Mouse (Mus musculus) kidney, adult 2 months (tissue): ENCODE measurements around the gene Flywch1. TPM values are rescaled to one million over a fixed set of nuclear protein-coding genes. Genes with fewer than 3 reads are reported as not detected.
A peak's percentile ranks its signal among the peaks of the same experiment; 100 is the strongest.
"Not testable (repeated sequence)": the region's sequence is repeated elsewhere in the genome, so short reads cannot be mapped to it uniquely, and the experiment has no call there.

Experiments used
- DNase-seq: peaks from one replicate; pipeline ENCODE4 v3.0.0; 2021
- H3K27ac ChIP-seq: fragments of 200-500 bp; 2 replicates; pipeline ENCODE4 v1.5.1; 2012; ENCODE audit warnings: low read depth, low read length, control low read depth, inconsistent platforms; ENCODE audit not compliant: insufficient read depth
- H3K27me3 ChIP-seq: fragments of 200-500 bp; replicated peaks from 2 replicates; pipeline ENCODE4 v1.6.1; 2012; ENCODE audit warnings: mild to moderate bottlenecking, moderate library complexity, low read length, inconsistent platforms; ENCODE audit not compliant: control insufficient read depth, insufficient read depth
- H3K36me3 ChIP-seq: fragments of 200-500 bp; 2 replicates; pipeline ENCODE4 v1.6.1; 2012; ENCODE audit warnings: mild to moderate bottlenecking, moderate library complexity, low read length, inconsistent platforms; ENCODE audit not compliant: control insufficient read depth, insufficient read depth
- H3K4me1 ChIP-seq: fragments of 200-500 bp; 2 replicates; pipeline ENCODE4 v1.6.1; 2011; ENCODE audit warnings: low read length; ENCODE audit not compliant: control insufficient read depth, insufficient read depth
- H3K4me3 ChIP-seq: fragments of 200-500 bp; 2 replicates; pipeline ENCODE4 v1.5.1; 2011; ENCODE audit warnings: mild to moderate bottlenecking, low read depth, low read length, control low read depth; ENCODE audit not compliant: insufficient read depth
- CTCF ChIP-seq: fragments of 200-500 bp; conservative IDR thresholded peaks from 2 replicates; pipeline ENCODE4 v1.5.1; 2011; ENCODE audit warnings: low read depth, mild to moderate bottlenecking, control low read depth, low read length, moderate library complexity, mixed read lengths; ENCODE audit not compliant: insufficient read depth, insufficient read length
- POLR2A ChIP-seq: fragments of 200-500 bp; IDR thresholded peaks from one replicate; pipeline ENCODE4 v1.6.1; 2011; ENCODE audit warnings: low read depth, low read length, control low read depth
- WGBS: fragments of 180-500 bp; shearing (Covaris S2); methylation state at CpG from one replicate; pipeline ENCODE4 v1.1.7; 2018; 5-methylcytosine and 5-hydroxymethylcytosine counted together
- polyA plus RNA-seq: library from polyadenylated mRNA; depleted of rRNA; stranded (reverse); fragments of >200 nt; gene quantifications from 2 replicates; pipeline ENCODE4 v1.2.3, GENCODE M21; 2012

The Flywch1 gene
- polyA plus RNA-seq, 1 experiment, result 41.7 TPM

DNA sequence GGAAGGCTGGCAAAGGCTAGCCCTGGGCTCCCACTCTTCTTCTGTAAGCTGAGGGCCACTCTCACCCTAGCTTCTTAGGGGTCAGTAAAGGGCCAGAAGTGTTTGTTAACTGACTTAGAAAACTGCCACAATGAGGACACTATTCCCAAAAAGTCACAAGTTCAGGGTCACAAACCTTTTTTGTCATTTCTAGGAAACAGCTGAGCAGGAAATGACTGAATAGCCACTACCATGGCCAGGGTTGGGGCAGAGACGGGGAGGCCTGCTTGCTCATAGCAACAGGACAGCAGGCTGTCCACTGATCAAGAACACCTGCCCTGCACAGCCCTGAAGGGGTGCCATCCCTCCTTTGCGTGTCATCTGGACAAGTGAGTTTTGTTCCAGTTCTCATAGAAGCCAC is 5.7 kb upstream of the Flywch1 start:
- peak; percentile 26 for DNase-seq
- TF ChIP-seq CTCF, result no peak
- no peak for TF ChIP-seq POLR2A
- H3K27ac ChIP-seq, result no peak overlapping the region
- H3K36me3 ChIP-seq, result no peaks in the 10 kb centered on the region
- 66% methylated on average over 2 of the region's 2 CpGs for WGBS
- no peaks in the 10 kb centered on the region; the same call in 1 of the 2 replicates for H3K4me1 ChIP-seq
- H3K4me3 ChIP-seq, result no peak overlapping the region
- no peaks in the 10 kb centered on the region for H3K27me3 ChIP-seq

- no peak for TF ChIP-seq POLR2A
- TF ChIP-seq CTCF, result no peak
- no peak overlapping the region for H3K27ac ChIP-seq
- no peak for DNase-seq
- no peaks in the 10 kb centered on the region for H3K36me3 ChIP-seq
- no peaks in the 10 kb centered on the region for H3K27me3 ChIP-seq
- 88% methylated on average over 10 of the region's 10 CpGs for WGBS
- no peak overlapping the region for H3K4me3 ChIP-seq
- H3K4me1 ChIP-seq, result no peaks in the 10 kb centered on the region; the same call in 1 of the 2 replicates
These were observed 4.8 kb upstream of the Flywch1 start for GRCm38 (mm10) chr17:23776216-23776615.

DNA sequence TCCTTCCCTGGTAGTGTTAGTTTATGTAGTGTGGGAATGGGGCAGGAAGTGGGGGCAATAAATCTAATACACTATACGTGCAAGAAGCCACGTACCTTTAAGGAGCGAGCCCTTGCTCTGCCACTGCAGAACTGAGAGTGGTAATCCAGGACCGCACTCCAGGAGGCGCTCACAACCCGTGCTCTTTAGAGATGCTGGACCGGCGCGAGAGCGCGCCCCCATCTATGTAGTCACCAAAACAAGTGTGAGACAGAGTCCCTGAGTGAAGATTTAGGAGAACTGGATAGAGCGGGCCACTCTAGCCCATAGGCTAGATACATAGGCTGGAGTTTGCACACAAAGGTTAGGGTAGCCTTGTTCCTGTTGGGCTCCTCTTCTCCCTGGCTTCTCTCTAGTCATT is 2.7 kb upstream of the Flywch1 start:
- no peak overlapping the region for H3K4me3 ChIP-seq
- no peaks in the 10 kb centered on the region for H3K27me3 ChIP-seq
- TF ChIP-seq CTCF, result peak; percentile 92
- no peak for TF ChIP-seq POLR2A
- no peaks in the 10 kb centered on the region; the same call in 1 of the 2 replicates for H3K4me1 ChIP-seq
- H3K27ac ChIP-seq, result no peak overlapping the region
- no peaks in the 10 kb centered on the region for H3K36me3 ChIP-seq
- DNase-seq, result peak; percentile 91
- WGBS, result 2% methylated on average over 12 of the region's 12 CpGs

DNA sequence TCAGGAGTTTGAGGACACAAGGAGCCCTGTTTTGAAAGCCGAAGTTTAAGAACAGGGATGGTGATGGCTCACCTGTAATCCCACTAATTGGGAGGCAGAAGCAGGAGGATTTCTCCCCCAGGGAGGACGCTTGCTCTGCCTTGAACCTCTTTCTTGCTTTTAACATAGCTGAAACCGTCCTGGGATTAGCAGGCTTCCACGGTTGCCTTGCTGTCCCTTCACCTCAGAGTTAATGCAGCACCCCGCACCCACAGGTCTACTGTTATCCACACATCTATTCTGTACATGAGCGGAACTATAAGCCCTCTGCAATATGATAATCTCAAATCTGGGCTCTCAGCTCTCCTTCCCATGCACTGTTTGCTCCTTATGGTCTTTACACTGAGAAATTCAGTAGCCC is 2.3 kb upstream of the Flywch1 start:
- no peak overlapping the region for H3K27ac ChIP-seq
- no peaks in the 10 kb centered on the region for H3K36me3 ChIP-seq
- H3K27me3 ChIP-seq, result no peaks in the 10 kb centered on the region
- 67% methylated on average over 6 of the region's 6 CpGs for WGBS
- no peak overlapping the region for H3K4me3 ChIP-seq
- TF ChIP-seq CTCF (no peak), POLR2A (no peak)
- H3K4me1 ChIP-seq, result no peaks in the 10 kb centered on the region; the same call in 1 of the 2 replicates
- no peak for DNase-seq

GRCm38 (mm10) chr17:23772219-23772556 is 786 bp upstream of the Flywch1 start:
- not testable (repeated sequence) for H3K36me3 ChIP-seq, H3K4me3 ChIP-seq, DNase-seq, H3K4me1 ChIP-seq, H3K27ac ChIP-seq, H3K27me3 ChIP-seq
- 62% methylated on average over 2 of the region's 2 CpGs for WGBS

DNA sequence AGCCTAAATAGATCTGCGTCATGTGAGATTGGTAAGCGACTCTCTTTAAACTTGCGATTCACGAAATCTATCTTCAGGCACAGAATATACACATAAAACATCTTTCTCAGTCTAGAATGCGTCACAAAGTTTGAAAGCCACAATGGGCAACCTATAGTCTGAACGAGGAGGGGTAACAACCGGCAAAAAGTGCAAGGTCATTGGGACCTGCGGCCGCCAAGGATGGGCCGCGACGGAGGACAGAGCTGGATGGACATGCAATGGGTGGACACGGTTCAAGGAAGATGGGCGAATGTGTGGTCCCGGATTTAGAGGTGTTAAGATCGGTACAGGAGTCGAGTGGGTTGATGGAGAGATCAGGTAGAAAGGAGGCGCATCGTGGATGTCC is 512 bp downstream of the Flywch1 start:
- TF ChIP-seq POLR2A (no peak), CTCF (no peak)

DNA sequence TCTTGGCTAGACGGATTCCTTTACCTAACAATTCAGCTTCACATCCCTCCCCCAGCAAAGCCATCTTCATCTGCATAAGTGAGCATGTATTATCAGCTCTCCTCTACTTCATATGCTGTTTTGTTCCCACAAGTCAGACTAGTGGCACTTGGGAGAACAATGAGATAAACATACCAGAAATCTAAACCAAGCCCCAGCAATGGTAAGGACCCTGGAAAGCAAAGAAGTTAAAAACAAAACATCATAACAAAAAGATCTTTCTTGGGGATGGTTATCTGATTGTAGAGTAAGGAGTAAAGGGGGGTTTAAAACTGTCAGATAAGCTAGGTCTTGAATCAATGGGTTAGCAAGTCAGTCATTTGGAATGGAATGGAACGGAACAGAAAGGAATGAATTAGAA is 909 bp downstream of the Flywch1 start:
- H3K4me3 ChIP-seq, result peak overlapping the region; percentile 93
- 48% methylated on average over 2 of the region's 2 CpGs for WGBS
- no peak for TF ChIP-seq POLR2A
- TF ChIP-seq CTCF, result no peak

More for the DNA sequence above, 512 bp downstream of the Flywch1 start:
- Histone ChIP-seq H3K27ac (peak overlapping the region; percentile 59), H3K4me1 (no peaks in the 10 kb centered on the region; the same call in 1 of the 2 replicates), H3K4me3 (peak overlapping the region; percentile 93), H3K27me3 (no peaks in the 10 kb centered on the region), H3K36me3 (no peaks in the 10 kb centered on the region)
- DNase-seq, result no peak
- under 1% methylated on average over 19 of the region's 19 CpGs for WGBS

GRCm38 (mm10) chr17:23762976-23763375 is 8.4 kb downstream of the Flywch1 start:
- no peaks in the 10 kb centered on the region for H3K27me3 ChIP-seq
- 88% methylated on average over 11 of the region's 11 CpGs for WGBS
- no peak for DNase-seq
- no peak for TF ChIP-seq CTCF
- no peak for TF ChIP-seq POLR2A
- H3K36me3 ChIP-seq, result no peaks in the 10 kb centered on the region
- H3K4me1 ChIP-seq, result no peaks in the 10 kb centered on the region
- no peak overlapping the region for H3K27ac ChIP-seq
- H3K4me3 ChIP-seq, result no peak overlapping the region

More for the DNA sequence above, 909 bp downstream of the Flywch1 start:
- no peaks in the 10 kb centered on the region for H3K36me3 ChIP-seq
- H3K4me1 ChIP-seq, result no peaks in the 10 kb centered on the region; the same call in 1 of the 2 replicates
- no peaks in the 10 kb centered on the region for H3K27me3 ChIP-seq
- no peak overlapping the region for H3K27ac ChIP-seq
- no peak for DNase-seq
